Mouse (Mus musculus) small intestine, adult 2 months (tissue): ENCODE data around the gene Ephx4. TPM values are rescaled to one million over a fixed set of nuclear protein-coding genes. Genes with fewer than 3 reads are reported as not detected.

Source experiments
- H3K27ac ChIP-seq: fragments of 200-500 bp; 2 replicates; pipeline ENCODE4 v1.5.1; 2012; ENCODE audit warnings: low read depth, low read length, control low read depth, inconsistent platforms; ENCODE audit not compliant: insufficient read depth
- H3K27me3 ChIP-seq: fragments of 200-500 bp; 2 replicates; pipeline ENCODE4 v1.6.1; 2012; ENCODE audit warnings: mild to moderate bottlenecking, moderate library complexity, low read length, inconsistent platforms; ENCODE audit not compliant: control insufficient read depth, insufficient read depth
- H3K36me3 ChIP-seq: fragments of 200-500 bp; 2 replicates; pipeline ENCODE4 v1.6.1; 2012; ENCODE audit warnings: mild to moderate bottlenecking, low read length, control low read depth, inconsistent platforms; ENCODE audit not compliant: control insufficient read depth, insufficient read depth
- H3K4me1 ChIP-seq: fragments of 200-500 bp; 2 replicates; pipeline ENCODE4 v1.6.1; 2012; ENCODE audit warnings: low read length, inconsistent platforms, mixed read lengths; ENCODE audit not compliant: control insufficient read depth, insufficient read depth, insufficient read length
- H3K4me3 ChIP-seq: fragments of 200-500 bp; 2 replicates; pipeline ENCODE4 v1.5.1; 2012; ENCODE audit warnings: low read depth, mild to moderate bottlenecking, control low read depth, inconsistent platforms, low read length, moderate library complexity
- CTCF ChIP-seq: fragments of 200-500 bp; IDR thresholded peaks from 2 replicates; pipeline ENCODE4 v1.5.1; 2012; ENCODE audit warnings: low read depth, mild to moderate bottlenecking, control low read depth, inconsistent platforms, low read length, moderate library complexity, mixed read lengths; ENCODE audit not compliant: insufficient replicate concordance, insufficient read length; ENCODE audit errors: extremely low read depth
- POLR2A ChIP-seq: fragments of 200-500 bp; IDR thresholded peaks from 2 replicates; pipeline ENCODE4 v1.6.1; 2012; ENCODE audit warnings: low read depth, mild to moderate bottlenecking, control low read depth, inconsistent platforms, low read length, moderate library complexity
- WGBS: fragments of 180-500 bp; shearing (Covaris S2); methylation state at CpG from one replicate; pipeline ENCODE4 v1.1.7; 2018; 5-methylcytosine and 5-hydroxymethylcytosine counted together
- polyA plus RNA-seq: library from polyadenylated mRNA; depleted of rRNA; stranded (reverse); fragments of >200 nt; gene quantifications from 2 replicates; pipeline ENCODE4 v1.2.3, GENCODE M21; 2012; rRNA removed

The Ephx4 gene
- polyA plus RNA-seq: 0.15 and 0.80 TPM in 2 replicates

DNA sequence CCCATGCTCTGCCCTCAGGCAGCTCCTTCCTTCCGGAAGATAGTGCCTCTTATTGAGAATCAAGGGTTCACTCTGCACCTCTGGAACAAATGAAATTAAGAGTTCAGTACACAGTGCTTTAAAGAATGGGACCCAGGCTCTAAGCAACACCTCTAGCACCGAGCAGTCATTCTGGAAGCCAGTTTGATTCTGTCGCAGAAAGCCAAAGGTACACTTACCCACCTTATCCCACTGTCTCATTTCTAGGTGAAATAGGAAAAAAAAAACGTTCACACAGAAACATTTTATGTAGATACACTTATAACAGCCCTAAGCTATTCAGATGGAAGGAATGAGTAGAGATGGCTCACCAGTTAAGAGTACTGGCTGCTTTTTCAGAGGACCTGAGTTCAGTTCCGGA is at the start of gene Ephx4:
TSS of gene Ephx4 (plus strand) at position 301 of the 400 bp plus-strand sequence.
- H3K27ac ChIP-seq: no peak within 1 kb of the TSS
- WGBS: 42% methylated on average over 5 of the region's 5 CpGs
- H3K27me3 ChIP-seq: peaks cover 22% of the 10 kb centered on the region
- no peaks in the 10 kb centered on the region for H3K36me3 ChIP-seq
- TF ChIP-seq CTCF (no peak), POLR2A (no peak)
- peaks cover 4% of the 10 kb centered on the region; the same call in 1 of the 2 replicates for H3K4me1 ChIP-seq
- H3K4me3 ChIP-seq: peak within 1 kb of the TSS; percentile 59

DNA sequence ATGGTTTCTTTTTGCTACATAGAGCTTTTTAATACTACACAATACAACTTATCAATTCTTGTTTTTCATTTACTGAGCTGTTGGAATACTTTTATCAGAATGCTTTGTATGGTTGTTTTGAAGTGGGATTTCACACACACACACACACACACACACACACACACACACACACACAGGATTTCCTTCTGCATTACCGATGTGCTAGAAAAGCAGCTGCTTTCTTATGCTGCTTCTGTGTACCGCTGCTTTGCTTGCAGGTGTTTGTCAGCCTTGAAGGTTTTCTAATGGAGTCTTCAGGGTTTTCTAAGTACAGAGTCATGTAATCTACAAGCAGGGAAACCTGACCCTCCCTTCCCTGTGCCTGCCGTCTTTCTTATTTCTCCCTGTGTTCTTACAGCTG is 48.6 kb upstream of the Ephx4 start:
- WGBS: 55% methylated on average over 3 of the region's 3 CpGs
- H3K4me1 ChIP-seq: no peaks in the 10 kb centered on the region

DNA sequence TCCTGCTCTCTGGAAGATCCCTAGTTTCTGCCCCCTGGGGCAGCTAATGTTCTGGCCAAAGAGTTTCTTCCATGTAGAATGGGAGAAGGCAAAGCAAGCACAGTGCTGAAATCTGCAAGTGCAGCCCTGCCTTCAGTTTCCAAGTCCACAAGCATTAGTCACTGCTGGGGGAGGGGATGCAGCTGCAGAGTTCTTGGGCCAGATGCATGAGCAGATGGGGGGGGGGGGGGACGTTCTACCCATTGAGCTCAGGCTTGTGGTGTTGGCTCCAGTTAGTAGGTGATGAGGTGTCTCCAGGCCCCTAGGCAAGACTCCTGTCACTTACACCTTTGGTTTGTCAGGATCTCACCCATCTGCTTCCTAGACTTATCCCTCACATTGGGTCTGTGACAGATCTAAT is 46.7 kb upstream of the Ephx4 start:
- no peaks in the 10 kb centered on the region for H3K4me1 ChIP-seq
- no peak overlapping the region for H3K27ac ChIP-seq
- no peaks in the 10 kb centered on the region for H3K27me3 ChIP-seq
- TF ChIP-seq CTCF: no peak
- no peak for TF ChIP-seq POLR2A
- H3K36me3 ChIP-seq: no peaks in the 10 kb centered on the region
- no peak overlapping the region for H3K4me3 ChIP-seq
- 18% methylated on average over 1 of the region's 1 CpGs for WGBS

More for the DNA sequence above, 48.6 kb upstream of the Ephx4 start:
- Histone ChIP-seq H3K27ac (no peak overlapping the region), H3K36me3 (no peaks in the 10 kb centered on the region), H3K4me3 (no peak overlapping the region), H3K27me3 (no peaks in the 10 kb centered on the region)
- no peak for TF ChIP-seq POLR2A
- no peak for TF ChIP-seq CTCF

DNA sequence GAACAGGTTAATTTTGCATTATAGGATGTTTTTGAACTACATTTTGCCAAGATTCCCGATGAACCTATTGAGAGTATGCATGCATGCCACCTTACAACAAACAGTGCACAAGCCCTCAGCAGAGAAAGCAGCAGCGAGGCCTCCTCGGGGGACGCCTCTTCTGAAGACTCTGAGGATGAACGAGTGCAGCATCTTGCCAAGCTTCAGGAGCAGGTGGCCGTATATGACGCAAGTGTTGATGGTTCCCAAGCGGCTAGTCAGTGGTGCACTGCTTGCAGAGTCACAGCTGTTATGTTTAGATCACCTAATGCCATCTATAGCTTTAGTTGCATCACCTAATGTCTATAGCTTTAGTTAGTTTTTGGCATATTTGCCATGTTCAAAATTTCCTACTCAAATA is 44.8 kb upstream of the Ephx4 start:
- 82% methylated on average over 8 of the region's 8 CpGs for WGBS
- Histone ChIP-seq H3K4me1 (0 out of 2 replicates have a peak, but pooled peaks cover 2% of the 10 kb centered on the region), H3K4me3 (no peak overlapping the region), H3K27ac (no peak overlapping the region), H3K27me3 (no peaks in the 10 kb centered on the region), H3K36me3 (no peaks in the 10 kb centered on the region)
- TF ChIP-seq CTCF (no peak), POLR2A (no peak)

DNA sequence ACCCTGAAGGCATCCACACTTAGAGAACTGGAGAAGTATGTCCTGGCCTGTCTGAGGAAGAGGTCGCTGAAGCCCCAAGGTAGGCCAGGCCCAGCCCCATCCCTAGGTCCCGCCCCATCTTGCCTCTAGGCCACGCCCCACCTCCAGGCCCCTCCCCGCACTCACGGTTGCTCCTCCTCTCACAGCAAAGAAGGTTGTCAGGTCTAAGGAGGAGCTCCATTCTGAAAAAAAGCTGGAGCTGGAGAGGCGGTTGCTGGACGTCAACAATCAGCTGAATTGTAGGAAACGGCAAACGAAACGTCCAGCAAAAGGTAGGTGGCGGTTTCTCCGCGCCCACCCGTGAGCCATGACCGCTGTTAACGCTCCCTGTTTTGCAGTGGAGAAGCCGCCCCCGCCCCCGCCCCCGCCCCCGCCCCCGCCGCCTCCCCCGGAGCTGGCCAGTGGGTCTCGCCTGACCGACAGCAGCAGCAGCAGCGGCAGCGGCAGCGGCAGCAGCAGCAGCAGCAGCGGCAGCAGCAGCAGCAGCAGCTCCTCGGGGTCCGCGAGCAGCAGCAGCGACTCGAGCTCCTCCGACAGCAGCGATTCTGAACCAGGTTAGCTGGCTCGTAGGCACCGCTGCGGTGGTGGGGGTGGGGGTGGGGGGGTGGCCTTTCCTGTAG is 43.0 kb upstream of the Ephx4 start:
- no peak overlapping the region for H3K27ac ChIP-seq
- peak overlapping the region; percentile 74 for H3K4me3 ChIP-seq

DNA sequence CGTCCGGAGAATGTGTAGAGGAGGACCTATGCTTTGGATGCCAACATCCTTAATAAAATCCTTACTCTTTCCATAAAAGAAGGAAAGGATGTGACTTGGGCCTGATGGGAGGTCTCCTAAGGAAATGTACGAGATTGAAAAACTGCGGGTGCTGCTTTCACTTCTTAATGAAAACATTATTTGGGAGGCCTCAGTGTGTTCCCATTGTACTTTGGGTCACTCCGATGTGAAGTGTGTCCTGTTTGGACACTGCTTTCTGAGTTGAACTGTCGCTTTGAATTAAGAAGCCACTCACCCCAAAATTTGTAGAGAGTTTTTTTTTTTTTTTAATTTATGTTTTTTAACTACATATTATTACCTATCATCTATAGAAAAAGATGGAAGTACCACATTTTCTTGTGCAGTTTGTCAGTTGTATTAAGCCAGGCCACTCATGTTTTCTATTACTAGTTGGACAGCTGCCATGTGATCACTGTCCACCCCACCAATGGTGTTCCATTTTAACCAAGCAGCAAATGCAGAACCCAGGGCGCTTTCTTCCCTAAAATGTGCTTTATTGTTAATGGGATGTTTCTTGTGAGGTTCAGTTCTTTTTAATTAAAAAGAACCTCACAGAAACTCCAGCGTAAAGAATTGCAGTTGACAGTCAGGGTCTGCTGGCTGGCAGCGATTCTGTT is 42.3 kb upstream of the Ephx4 start:
- 34% methylated on average over 9 of the region's 9 CpGs for WGBS
- TF ChIP-seq POLR2A (no peak), CTCF (no peak)

More for the DNA sequence above, 43.0 kb upstream of the Ephx4 start:
- H3K36me3 ChIP-seq: no peaks in the 10 kb centered on the region
- TF ChIP-seq CTCF (no peak), POLR2A (peak; percentile 30; the same call in 1 of the 2 replicates)
- 0 out of 2 replicates have a peak, but pooled peaks cover 2% of the 10 kb centered on the region for H3K4me1 ChIP-seq
- H3K27me3 ChIP-seq: no peaks in the 10 kb centered on the region
- WGBS: under 1% methylated on average over 38 of the region's 40 CpGs

DNA sequence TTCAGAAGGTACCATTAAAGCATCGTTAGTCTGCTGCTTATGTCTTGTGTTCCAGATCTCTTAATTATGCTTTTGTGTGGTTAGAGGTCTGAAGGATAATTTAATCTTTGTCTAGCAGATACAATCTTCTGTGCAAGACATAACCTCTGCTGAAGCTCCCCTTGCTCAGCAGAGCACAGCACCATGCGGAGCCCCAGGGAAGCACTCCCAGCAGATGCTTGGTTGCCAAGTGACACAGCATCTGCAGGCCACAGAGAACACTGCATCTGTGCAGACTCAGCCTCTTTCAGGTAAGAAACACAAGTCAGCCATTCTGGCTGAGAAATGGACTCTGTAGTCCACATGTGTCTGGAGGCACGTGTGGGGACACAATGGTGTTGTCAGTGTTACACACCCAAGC is 32.5 kb upstream of the Ephx4 start:
- 56% methylated on average over 3 of the region's 3 CpGs for WGBS
- Histone ChIP-seq H3K27me3 (no peaks in the 10 kb centered on the region), H3K4me3 (no peak overlapping the region), H3K27ac (no peak overlapping the region), H3K36me3 (no peaks in the 10 kb centered on the region), H3K4me1 (peaks cover 2% of the 10 kb centered on the region)
- TF ChIP-seq CTCF: no peak
- no peak for TF ChIP-seq POLR2A

More for the DNA sequence above, 42.3 kb upstream of the Ephx4 start:
- Histone ChIP-seq H3K4me1 (0 out of 2 replicates have a peak, but pooled peaks cover 2% of the 10 kb centered on the region), H3K4me3 (peak overlapping the region; percentile 74; the same call in 1 of the 2 replicates), H3K27me3 (no peaks in the 10 kb centered on the region), H3K27ac (no peak overlapping the region), H3K36me3 (no peaks in the 10 kb centered on the region)
